Mouse (Mus musculus) CD8-positive naive resting alpha-beta T cell, adult 2 months (primary cell): ENCODE results near the gene Trim43a.
"Not testable (repeated sequence)": the region's sequence is repeated elsewhere in the genome, so short reads cannot be mapped to it uniquely, and the experiment has no call there.

Experiments used
- DNase-seq, 2 experiments: peaks; one replicate each; pipeline ENCODE4 v3.0.0; 2022; ENCODE audit warnings: low read depth in 2 of 2, low spot score in 2 of 2

Trim43a gene

DNA sequence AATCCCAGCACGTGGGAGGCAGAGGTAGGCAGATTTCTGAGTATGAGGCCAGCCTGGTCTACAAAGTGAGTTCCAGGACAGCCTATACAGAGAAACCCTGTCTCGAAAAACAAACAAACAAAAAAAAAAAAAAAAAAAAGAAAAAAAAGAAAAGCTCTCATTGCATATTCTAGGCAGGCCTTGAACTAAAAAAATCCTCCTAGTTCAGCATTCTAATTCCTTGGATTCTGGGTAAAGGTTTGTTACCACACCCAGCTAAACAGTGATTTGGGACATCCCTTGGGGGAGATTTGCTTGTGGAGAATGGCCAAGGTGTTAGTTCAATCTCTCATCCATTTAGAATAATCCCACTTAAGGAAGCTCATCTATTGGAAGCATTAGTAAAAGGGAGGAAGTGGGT, at the start of gene Trim43a:
Gene Trim43a, plus strand, starts transcription at position 301 of the 400 bp plus-strand sequence.
- not testable (repeated sequence) for DNase-seq

DNA sequence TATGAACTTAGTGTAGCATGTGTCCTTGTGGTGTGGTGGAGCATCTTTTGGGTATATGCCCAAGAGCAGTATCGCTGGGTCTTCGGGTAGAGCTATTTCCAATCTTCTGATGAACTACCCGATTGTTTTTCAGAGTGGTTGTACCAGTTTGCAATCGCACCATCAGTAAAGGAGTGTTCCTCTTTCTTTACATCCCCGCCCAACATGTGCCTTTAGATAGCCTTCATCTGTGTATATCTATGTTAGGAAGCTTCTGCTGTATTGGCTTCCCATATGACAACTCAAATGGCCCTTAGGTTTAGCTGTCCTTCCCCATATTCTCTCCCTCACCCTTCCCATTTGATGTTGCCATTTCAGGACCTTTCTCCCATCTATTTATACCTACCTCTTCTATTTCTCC, 46.6 kb upstream of the Trim43a start:
- no peak for DNase-seq

DNA sequence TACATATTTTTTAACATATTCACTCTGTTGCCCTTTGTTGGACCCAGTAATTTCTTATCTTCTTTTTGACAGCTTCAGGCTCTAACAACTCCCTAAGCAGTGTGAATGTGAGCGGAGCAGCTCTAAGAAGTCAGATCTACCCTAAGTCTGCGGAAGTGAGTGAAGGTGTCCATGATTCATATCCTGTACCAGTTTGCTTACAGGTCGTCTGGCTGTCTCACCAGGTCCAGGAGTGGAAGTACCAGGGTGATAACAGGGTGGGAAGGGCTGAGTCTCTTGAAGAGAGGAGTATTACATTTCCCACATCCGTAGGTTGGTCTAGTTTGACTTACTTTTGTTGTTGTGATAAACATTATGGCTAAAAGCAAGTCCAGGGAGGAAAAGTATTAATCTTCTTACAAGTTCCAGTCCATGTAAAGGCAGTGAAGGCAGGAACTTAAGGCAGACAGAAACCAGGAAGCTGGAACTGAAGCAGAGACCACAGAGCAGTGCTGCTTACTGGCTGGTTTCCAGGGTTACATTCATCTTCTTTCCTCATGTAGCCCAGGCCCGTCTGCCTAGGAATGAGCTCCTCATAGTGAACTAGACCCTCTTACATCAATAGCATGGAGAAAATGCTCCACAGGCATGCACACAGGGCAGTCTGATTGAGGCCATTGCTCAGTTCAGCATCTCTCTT, 41.0 kb upstream of the Trim43a start:
- DNase-seq, result no peak

DNA sequence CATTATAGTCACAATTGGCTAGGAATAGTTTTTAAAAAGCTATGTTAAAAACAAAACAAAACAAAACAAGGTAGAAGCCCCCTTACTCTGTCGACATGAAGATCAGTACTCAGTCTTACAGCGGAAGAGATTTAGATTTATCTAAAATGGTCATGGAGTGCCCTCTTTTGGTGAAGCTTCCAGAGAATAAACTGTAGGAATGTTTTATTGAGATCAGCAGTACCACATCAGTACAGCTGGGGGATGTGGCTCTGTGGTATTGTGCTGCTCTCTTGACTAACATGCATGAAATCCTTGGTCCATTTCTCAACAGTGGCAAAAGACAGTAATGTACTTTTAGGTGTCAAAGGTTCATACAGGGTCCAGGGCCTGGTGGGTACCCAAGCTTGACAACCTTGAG, 37.9 kb upstream of the Trim43a start:
- no peak for DNase-seq

DNA sequence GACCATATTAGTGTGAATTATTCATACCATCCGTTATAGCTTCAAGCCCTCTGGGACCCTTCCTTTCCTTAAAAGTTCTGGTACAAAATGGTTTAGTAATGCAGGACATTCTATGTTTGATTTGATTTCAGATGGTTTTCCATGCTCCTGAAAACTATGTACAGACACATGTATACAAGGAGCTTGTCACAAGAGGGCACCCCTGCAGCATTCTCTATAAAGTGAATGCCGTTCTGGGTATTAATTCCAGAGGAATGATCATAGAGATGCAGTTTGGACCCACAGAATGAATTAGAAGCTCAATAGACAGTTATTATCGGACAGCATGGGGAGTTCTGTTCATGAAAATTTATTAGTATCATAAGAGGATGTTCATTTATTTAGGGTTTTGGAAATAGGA, 35.2 kb upstream of the Trim43a start:
- DNase-seq, result no peak

DNA sequence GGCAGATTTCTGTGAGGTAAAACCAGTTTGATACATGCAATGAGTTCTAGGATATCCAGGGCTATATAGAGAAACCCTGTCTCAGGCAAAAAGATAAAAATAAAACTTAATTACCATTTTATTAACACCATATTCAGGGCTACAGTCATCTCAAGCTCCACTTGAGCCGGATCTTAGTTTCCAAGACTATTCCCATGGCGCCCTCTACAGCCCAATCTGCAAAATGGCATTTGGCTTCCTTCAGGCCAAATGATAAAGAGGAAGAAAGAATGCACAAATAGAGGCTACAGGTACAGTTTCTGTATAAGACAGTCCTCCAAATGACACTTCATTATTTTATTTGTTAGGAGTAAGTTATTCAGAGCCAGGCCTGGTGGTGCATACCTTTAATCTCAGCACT, 34.5 kb upstream of the Trim43a start:
- DNase-seq, result peak; percentile 34 to 68

DNA sequence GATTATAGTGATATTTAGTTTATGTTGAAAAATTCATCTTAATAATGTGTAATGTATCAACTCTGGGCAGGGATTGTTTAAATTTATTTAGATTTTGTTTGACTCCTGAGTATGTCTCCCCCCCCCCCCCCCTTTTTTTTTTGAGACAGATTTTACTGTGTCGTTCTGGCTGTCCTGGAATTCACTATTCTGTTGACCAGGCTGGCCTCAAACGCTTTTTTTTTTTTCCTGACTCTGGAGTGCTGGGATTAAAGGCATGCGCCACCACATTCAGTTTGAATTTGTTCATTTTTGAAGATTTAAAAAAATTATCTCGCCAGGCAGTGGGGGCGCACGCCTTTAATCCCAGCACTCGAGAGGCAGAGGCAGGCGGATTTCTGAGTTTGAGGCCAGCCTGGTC, 34.0 kb upstream of the Trim43a start:
- no peak for DNase-seq

DNA sequence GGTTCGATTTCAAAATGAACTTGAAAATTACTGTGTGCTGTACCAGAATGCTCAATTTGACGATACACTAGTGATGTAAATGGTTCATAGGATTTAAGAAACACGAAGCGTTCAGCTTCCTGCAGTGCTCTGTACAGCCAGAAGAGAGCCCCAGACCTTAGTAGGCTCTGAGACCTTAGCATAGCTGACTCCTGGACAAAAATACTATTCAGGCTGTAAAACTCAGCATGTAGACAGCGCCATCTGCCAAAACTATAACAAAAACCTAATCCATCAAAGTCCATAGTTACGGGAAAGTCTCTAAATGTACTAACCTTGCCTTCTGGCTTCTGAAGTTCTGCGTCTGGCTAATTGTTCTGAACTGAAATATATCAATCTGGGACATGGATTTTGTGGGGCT, 33.4 kb upstream of the Trim43a start:
- peak; percentile 30 to 33 for DNase-seq

DNA sequence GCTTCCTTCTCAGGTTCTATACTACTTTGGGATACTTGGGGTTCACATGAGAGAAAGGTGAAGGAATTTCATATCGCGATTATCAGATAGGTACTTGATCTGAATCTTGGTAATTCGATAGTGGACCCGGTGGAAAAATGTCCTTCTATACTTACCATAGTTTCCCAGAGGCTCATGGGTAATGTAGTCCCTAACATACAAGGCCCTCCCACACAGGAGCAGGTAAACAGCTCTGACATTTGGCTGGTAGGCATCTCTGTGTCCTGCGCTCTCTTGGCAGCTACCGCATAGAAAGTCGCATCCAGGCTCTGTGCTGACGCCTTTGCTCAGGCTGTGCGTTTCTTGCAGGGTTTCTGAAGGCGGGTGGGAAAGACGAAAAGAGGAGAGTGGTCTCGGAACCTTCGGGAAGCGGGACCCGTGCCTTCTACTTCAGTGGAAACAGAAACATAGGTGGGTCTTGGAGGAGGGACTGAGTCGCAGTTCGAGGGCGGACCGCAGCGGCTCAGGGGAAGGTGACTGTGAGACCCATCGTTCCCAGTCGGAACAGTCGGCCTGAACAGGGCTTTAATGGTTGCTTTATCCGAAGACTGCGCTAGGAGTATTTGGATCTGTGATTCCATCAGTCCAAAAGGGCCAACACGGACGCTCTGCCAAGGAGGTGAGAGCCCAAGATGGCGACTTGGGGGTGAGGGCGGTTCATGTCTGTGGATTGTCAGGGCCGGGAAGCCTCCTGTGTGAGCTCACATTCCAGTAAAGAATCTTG, 32.7 kb upstream of the Trim43a start, which contains the start of gene Zfp949:
Gene Zfp949, plus strand, starts transcription at position 170 of the 763 bp plus-strand sequence.
- DNase-seq, result peak; percentile 54 to 74

DNA sequence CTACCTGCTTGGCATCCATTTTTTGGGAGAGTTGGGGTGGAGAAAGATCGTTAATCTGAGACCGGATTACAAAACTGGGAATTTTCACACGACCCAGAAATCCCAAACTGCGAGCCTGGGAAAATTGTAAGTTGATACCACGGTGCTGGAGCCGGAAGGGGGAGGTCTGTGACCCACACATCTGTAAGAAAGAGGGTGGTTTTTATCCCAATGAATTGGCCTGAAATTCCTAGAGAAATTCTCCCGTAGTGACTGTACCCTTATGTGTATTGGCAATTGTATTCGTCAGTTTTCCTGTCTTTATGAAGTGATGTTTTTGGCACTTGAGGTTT, 32.1 kb upstream of the Trim43a start:
- DNase-seq, result no peak

DNA sequence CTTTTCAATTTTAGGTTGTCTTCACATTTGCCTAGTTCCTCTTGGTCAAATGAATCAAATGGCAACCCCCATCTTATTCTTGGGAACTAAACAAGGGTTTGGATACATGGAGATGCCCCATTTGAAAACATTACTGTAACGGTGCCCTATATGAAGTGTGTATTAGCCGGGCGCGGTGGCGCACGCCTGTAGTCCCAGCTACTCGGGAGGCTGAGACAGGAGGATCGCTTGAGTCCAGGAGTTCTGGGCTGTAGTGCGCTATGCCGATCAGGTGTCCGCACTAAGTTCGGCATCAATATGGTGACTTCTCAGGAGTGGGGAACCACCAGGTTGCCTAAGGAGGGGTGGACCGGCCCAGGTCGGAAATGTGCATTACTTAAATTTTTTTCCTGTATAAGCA, 27.6 kb upstream of the Trim43a start:
- DNase-seq, result no peak

DNA sequence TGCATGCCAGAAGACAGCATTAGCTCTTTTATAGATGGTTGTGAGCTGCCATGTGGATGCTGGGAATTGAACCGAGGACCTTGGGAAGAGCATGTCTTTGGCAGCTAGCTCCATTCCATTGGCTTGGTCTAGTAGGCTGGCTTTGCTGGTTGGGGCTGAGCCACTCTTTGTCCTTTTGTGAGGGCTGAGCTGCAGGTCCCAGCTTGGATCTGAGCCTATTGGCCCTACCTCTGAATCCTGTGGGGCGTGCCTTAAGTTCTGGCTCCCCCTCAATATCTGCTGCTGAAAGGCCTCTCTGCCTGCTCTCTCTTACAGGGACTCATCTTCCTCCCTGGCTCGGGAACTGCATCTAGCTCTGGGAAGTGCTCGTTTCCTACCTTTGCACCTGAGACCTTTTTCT, 22.5 kb upstream of the Trim43a start:
- no peak for DNase-seq

DNA sequence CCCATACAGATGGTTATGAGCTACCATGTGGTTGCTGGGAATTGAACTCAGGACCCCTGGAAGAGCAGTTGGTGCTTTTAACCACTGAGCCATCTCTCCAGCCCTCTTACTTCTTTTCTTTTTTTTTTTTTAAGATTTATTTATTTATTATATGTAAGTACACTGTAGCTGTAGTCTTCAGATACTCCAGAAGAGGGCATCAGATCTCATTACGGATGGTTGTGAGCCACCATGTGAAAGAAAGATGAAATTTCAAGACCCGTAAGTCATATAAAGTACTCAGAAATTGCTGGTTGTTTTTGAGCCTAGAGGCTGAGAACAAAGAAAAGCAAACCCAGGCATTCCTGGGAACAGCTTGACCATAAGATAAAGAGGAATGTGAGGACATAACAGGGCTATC, 19.2 kb upstream of the Trim43a start:
- not testable (repeated sequence) for DNase-seq

DNA sequence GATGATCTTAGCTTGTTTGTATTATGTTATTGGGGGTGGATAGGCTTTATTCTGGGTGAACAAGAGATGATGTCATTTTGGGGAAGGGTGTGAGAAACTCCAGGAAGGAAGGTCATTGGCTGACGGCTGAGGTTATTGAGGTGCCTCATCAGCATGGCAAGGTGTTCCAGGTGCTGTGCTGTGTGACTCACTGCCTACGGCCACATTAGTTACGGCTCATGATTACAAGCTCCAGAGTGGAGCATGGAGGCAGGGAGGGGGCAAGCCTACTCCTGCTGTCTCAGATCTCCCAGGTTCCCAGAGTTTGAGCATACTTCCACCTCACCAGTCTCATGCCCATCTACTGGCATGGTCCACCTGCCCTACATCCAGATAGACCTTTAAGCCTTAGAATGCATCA, 10.2 kb upstream of the Trim43a start:
- DNase-seq, result not testable (repeated sequence)

DNA sequence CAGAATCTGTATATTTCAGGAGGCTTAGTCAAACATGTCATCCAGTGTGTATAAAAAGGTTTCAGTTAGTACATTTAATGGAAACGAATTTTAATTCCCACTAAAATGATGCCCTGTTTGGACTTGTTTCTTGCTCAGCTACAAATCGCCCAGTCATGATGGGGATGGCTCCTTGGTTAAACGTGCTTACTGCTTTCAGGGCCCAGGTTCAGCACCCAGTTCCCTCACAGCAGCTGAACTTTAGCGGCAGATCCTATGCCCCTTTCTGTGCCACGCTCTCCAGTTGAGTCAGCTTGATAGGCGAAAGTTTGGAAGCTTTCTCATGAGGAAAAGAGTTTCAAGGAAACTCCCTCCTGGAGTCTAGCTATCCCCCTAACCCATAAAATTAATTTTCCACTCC, 13.0 kb downstream of the Trim43a start:
- not testable (repeated sequence) for DNase-seq

DNA sequence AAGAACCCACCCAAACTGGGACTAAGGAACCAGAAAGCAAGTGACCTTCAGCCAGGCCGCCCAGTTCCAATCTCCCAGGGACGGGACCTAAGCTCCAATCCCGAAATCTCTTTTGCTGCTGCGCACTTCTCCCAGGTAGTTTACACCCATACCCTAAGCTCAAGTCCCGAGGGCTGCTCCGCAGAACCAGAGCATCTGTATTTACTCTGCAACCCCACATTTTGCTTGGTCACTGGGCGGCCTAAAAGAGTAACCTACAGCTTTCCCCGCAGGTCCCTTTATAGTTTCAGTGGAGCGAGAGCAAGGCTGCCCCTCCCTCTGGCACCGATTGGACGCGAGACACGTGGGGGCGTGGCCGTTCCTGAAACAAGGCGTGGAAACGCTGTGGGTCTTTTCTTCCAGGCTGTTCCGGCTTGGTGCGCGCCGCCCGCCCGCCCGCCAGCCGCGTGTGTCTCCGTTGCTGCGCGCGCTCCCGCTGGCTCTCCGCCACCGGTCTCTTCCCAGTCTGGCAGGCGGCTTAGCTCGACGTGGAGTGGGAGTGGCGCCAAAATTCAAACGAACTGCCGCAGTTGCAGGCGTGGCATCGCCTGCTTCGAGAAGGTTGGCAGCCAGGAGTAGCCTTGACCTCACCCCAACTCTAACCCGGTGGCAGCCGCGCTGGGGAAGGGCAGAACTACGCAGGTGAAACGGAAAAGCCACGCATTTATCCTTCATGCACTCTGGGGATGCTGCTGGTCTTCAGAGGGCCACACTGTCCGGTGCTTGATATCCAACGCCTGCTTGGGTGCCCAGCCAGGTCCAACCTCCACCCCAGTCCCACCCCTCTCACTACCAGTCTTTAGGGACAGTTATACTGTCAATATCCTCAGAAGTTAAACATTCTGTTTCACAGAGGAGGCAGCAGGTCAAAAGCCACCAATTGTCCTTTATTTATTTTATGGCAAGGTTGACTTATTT, 18.8 kb downstream of the Trim43a start:
- peak; percentile 70 to 73 for DNase-seq

DNA sequence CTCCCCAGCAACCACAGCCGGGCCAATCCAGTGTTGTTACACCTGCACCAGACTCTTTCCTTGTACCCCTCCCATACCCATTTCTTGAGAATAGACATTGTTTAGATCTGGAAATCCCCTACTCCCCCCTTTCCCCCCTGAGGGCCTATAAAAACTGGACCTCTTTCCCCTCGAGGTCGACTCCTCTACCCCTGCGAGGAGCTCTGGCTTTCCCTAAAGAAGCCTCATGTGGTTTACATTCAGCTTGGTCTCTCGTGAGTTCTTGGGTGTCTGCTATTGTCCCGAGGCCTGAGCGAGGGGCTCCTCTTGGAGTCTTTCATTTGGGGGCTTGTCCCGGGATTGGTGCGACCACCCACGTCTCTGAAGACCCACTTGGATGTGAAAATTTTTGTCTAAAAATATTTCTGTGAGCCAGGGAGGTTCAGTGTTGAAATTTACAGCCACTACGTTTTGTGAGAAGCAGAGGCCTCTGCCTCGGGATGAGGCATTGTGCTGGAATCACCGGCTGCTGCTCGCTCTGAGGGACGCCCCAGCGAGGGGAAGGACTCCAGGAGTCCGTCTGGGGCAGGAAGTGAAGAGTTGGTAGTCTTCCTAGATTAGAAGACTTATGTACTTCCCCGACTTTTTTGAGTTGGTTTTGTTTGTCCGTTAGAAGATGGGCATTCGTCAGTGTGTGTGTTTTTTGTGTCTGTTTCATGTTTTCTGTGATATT, 45.3 kb downstream of the Trim43a start:
- DNase-seq, result not testable (repeated sequence)

DNA sequence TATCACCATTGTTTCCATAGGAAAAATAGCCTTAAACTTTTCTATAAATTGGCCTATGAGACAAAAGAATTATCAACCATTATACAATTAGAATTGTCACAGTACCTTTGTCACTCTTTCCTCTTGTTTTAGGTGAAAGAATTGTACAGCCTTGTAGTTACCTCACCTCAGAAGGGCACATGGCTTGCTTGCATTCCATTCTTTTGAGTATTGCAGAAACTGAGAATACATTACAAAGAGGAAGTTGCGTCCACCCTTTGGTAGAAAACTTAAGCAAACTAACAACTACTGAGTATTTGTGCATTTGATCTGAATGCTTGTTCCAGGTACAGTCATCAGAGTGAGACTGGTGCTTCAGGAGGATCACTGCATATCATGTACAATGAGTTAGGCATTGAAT, 57.4 kb downstream of the Trim43a start:
- not testable (repeated sequence) for DNase-seq
